Mouse (Mus musculus): ENCODE results near the gene Cdc5l.
"Not testable (repeated sequence)": the region's sequence is repeated elsewhere in the genome, so short reads cannot be mapped to it uniquely, and the experiment has no call there.

Gene Cdc5l

GRCm38 (mm10) chr17:45434262-45434590 lies 689 bp upstream of the Cdc5l start:
- DNase-seq (ENCODE audit: low read depth, low spot score), result peak; percentile 13

- DNase-seq (ENCODE audit: low read depth, low spot score), result no peak
These were observed 685 bp downstream of the Cdc5l start for GRCm38 (mm10) chr17:45432706-45433398.

- DNase-seq (ENCODE audit: low read depth, low spot score), result peak; percentile 15
These were observed 1.5 kb downstream of the Cdc5l start for GRCm38 (mm10) chr17:45432007-45432406.

GRCm38 (mm10) chr17:45417387-45417786 lies 16.1 kb downstream of the Cdc5l start:
- DNase-seq (ENCODE audit: low read depth, low spot score), result no peak

- DNase-seq (ENCODE audit: low read depth, low spot score), result not testable (repeated sequence)
These were observed 21.9 kb downstream of the Cdc5l start for GRCm38 (mm10) chr17:45411617-45412016.

GRCm38 (mm10) chr17:45408719-45409118 lies 24.8 kb downstream of the Cdc5l start:
- no peak for DNase-seq (ENCODE audit: low read depth, low spot score)

- peak; percentile 20 for DNase-seq (ENCODE audit: low read depth, low spot score)
These were observed 27.3 kb downstream of the Cdc5l start for GRCm38 (mm10) chr17:45406281-45406680.

GRCm38 (mm10) chr17:45403207-45403606 lies 30.3 kb downstream of the Cdc5l start:
- peak; percentile 71 for DNase-seq (ENCODE audit: low read depth, low spot score)

- no peak for DNase-seq (ENCODE audit: low read depth, low spot score)
These were observed 30.9 kb downstream of the Cdc5l start for GRCm38 (mm10) chr17:45402601-45403000.

- DNase-seq (ENCODE audit: low read depth, low spot score), result no peak
These were observed 31.4 kb downstream of the Cdc5l start for GRCm38 (mm10) chr17:45402126-45402525.

- no peak for DNase-seq (ENCODE audit: low read depth, low spot score)
These were observed 32.2 kb downstream of the Cdc5l start for GRCm38 (mm10) chr17:45401126-45401905.

GRCm38 (mm10) chr17:45398021-45398420 lies 35.5 kb downstream of the Cdc5l start:
- no peak for DNase-seq (ENCODE audit: low read depth, low spot score)

GRCm38 (mm10) chr17:45397541-45397940 lies 36.0 kb downstream of the Cdc5l start:
- DNase-seq (ENCODE audit: low read depth, low spot score), result peak; percentile 41

- DNase-seq (ENCODE audit: low read depth, low spot score), result no peak
These were observed 38.9 kb downstream of the Cdc5l start for GRCm38 (mm10) chr17:45394612-45395011.

GRCm38 (mm10) chr17:45393765-45394164 lies 39.8 kb downstream of the Cdc5l start:
- no peak for DNase-seq (ENCODE audit: low read depth, low spot score)

GRCm38 (mm10) chr17:45389896-45390295 lies 43.6 kb downstream of the Cdc5l start:
- no peak for DNase-seq (ENCODE audit: low read depth, low spot score)

GRCm38 (mm10) chr17:45386986-45387385 lies 46.6 kb downstream of the Cdc5l start:
- DNase-seq (ENCODE audit: low read depth, low spot score), result no peak

GRCm38 (mm10) chr17:45383305-45383704 lies 50.2 kb downstream of the Cdc5l start:
- no peak for DNase-seq (ENCODE audit: low read depth, low spot score)

- DNase-seq (ENCODE audit: low read depth, low spot score), result no peak
These were observed 54.2 kb downstream of the Cdc5l start for GRCm38 (mm10) chr17:45379271-45379784.

- no peak for DNase-seq (ENCODE audit: low read depth, low spot score)
These were observed 56.2 kb downstream of the Cdc5l start for GRCm38 (mm10) chr17:45377323-45377722.

- peak; percentile 71 for DNase-seq (ENCODE audit: low read depth, low spot score)
These were observed 59.4 kb downstream of the Cdc5l start for GRCm38 (mm10) chr17:45373987-45374608.

- DNase-seq (ENCODE audit: low read depth, low spot score), result no peak
These were observed 62.5 kb downstream of the Cdc5l start for GRCm38 (mm10) chr17:45371042-45371441.

Data from A20 (cell line).